Mouse (Mus musculus): ENCODE measurements around the gene Fcrl6. TPM values are rescaled to one million over a fixed set of nuclear protein-coding genes. Genes with fewer than 3 reads are reported as not detected.

Fcrl6 gene
- polyA plus RNA-seq, 1 experiment from 2014 or later = 0.64 TPM

- H3K36me3 ChIP-seq = no peaks in the 10 kb centered on the region
- 57% methylated on average over 4 of the region's 4 CpGs for WGBS
- H3K9ac ChIP-seq (replicated peaks) = no peak overlapping the region
- H3K9me3 ChIP-seq = no peaks in the 10 kb centered on the region
- no peak overlapping the region for H3K27ac ChIP-seq
- no peak for ATAC-seq (ENCODE audit: insufficient number of reproducible peaks, insufficient read depth, low FRiP score, low TSS enrichment, low read depth)
- peaks cover 16% of the 10 kb centered on the region for H3K27me3 ChIP-seq
- H3K4me3 ChIP-seq (replicated peaks) = no peak overlapping the region
- H3K4me2 ChIP-seq = no peak overlapping the region
- peaks cover 14% of the 10 kb centered on the region for H3K4me1 ChIP-seq (replicated peaks)
Observed at GRCm38 (mm10) chr1:172567758-172568157, 34.6 kb downstream of the Fcrl6 start.

GRCm38 (mm10) chr1:172566131-172566530 lies 36.2 kb downstream of the Fcrl6 start:
- WGBS = 73% methylated on average over 3 of the region's 3 CpGs
- Histone ChIP-seq H3K4me2 (no peak overlapping the region), H3K27ac (no peak overlapping the region), H3K27me3 (peaks cover 27% of the 10 kb centered on the region), H3K4me1 (replicated peaks) (peaks cover 25% of the 10 kb centered on the region), H3K9ac (replicated peaks) (no peak overlapping the region), H3K4me3 (replicated peaks) (no peak overlapping the region), H3K9me3 (no peaks in the 10 kb centered on the region), H3K36me3 (no peaks in the 10 kb centered on the region)
- no peak for ATAC-seq (ENCODE audit: insufficient number of reproducible peaks, insufficient read depth, low FRiP score, low TSS enrichment, low read depth)

- WGBS = 3% methylated on average over 10 of the region's 10 CpGs
- H3K27ac ChIP-seq = no peak overlapping the region
- H3K9me3 ChIP-seq = no peaks in the 10 kb centered on the region
- H3K4me3 ChIP-seq (replicated peaks) = peak overlapping the region; percentile 64
- peak overlapping the region; percentile 92 for H3K4me2 ChIP-seq
- peak overlapping the region; percentile 69 for H3K9ac ChIP-seq (replicated peaks)
- ATAC-seq (ENCODE audit: insufficient number of reproducible peaks, insufficient read depth, low FRiP score, low TSS enrichment, low read depth) = no peak; the same call in 1 of the 2 replicates
- H3K27me3 ChIP-seq = peaks cover 46% of the 10 kb centered on the region
- H3K4me1 ChIP-seq (replicated peaks) = peaks cover 23% of the 10 kb centered on the region
- H3K36me3 ChIP-seq = no peaks in the 10 kb centered on the region
Observed at GRCm38 (mm10) chr1:172563465-172563828, 38.9 kb downstream of the Fcrl6 start.

- H3K36me3 ChIP-seq = no peaks in the 10 kb centered on the region
- peak overlapping the region; percentile 69 for H3K9ac ChIP-seq (replicated peaks)
- ATAC-seq (ENCODE audit: insufficient number of reproducible peaks, insufficient read depth, low FRiP score, low TSS enrichment, low read depth) = peak; percentile 90
- 0 out of 2 replicates have a peak overlapping the region, but pooled peaks have one; percentile 29 for H3K27ac ChIP-seq
- H3K4me3 ChIP-seq (replicated peaks) = peak overlapping the region; percentile 64
- peaks cover 47% of the 10 kb centered on the region for H3K27me3 ChIP-seq
- peaks cover 18% of the 10 kb centered on the region for H3K4me1 ChIP-seq (replicated peaks)
- peak overlapping the region; percentile 92 for H3K4me2 ChIP-seq
- H3K9me3 ChIP-seq = no peaks in the 10 kb centered on the region
- WGBS = under 1% methylated on average over 66 of the region's 66 CpGs
Observed at GRCm38 (mm10) chr1:172562641-172563464, 39.5 kb downstream of the Fcrl6 start.

GRCm38 (mm10) chr1:172555638-172556037 lies 46.7 kb downstream of the Fcrl6 start, which contains the start of gene Vsig8:
Gene Vsig8, plus strand, starts transcription at chr1:172555938.
- H3K27ac ChIP-seq = no peak within 1 kb of the TSS
- peaks cover 22% of the 10 kb centered on the region for H3K4me1 ChIP-seq (replicated peaks)
- WGBS = 79% methylated on average over 11 of the region's 11 CpGs

GRCm38 (mm10) chr1:172552623-172553022 lies 49.7 kb downstream of the Fcrl6 start:
- Histone ChIP-seq H3K36me3 (no peaks in the 10 kb centered on the region), H3K4me1 (replicated peaks) (peaks cover 35% of the 10 kb centered on the region), H3K27ac (no peak overlapping the region), H3K4me3 (replicated peaks) (no peak overlapping the region), H3K9me3 (no peaks in the 10 kb centered on the region), H3K9ac (replicated peaks) (no peak overlapping the region), H3K4me2 (no peak overlapping the region), H3K27me3 (peaks cover 25% of the 10 kb centered on the region)
- no peak for ATAC-seq (ENCODE audit: insufficient number of reproducible peaks, insufficient read depth, low FRiP score, low TSS enrichment, low read depth)
- 41% methylated on average over 1 of the region's 1 CpGs for WGBS

More at GRCm38 (mm10) chr1:172555638-172556037, 46.7 kb downstream of the Fcrl6 start, which contains the start of gene Vsig8:
- no peak for ATAC-seq (ENCODE audit: insufficient number of reproducible peaks, insufficient read depth, low FRiP score, low TSS enrichment, low read depth)
- H3K9me3 ChIP-seq = no peaks in the 10 kb centered on the region
- no peaks in the 10 kb centered on the region for H3K36me3 ChIP-seq
- H3K4me3 ChIP-seq (replicated peaks) = no peak within 1 kb of the TSS
- H3K27me3 ChIP-seq = peaks cover 29% of the 10 kb centered on the region
- H3K4me2 ChIP-seq = no peak within 1 kb of the TSS
- no peak within 1 kb of the TSS for H3K9ac ChIP-seq (replicated peaks)

- Histone ChIP-seq H3K27ac (no peak overlapping the region), H3K36me3 (no peaks in the 10 kb centered on the region), H3K4me1 (replicated peaks) (peaks cover 35% of the 10 kb centered on the region)
Observed at GRCm38 (mm10) chr1:172551009-172551408, 51.3 kb downstream of the Fcrl6 start.

GRCm38 (mm10) chr1:172550551-172550951 lies 51.8 kb downstream of the Fcrl6 start:
- Histone ChIP-seq H3K4me1 (replicated peaks) (peaks cover 35% of the 10 kb centered on the region), H3K4me3 (replicated peaks) (peak overlapping the region; percentile 27), H3K9ac (replicated peaks) (no peak overlapping the region; the same call in 1 of the 2 replicates), H3K9me3 (no peaks in the 10 kb centered on the region), H3K36me3 (no peaks in the 10 kb centered on the region), H3K27me3 (peaks cover 20% of the 10 kb centered on the region), H3K27ac (no peak overlapping the region), H3K4me2 (peak overlapping the region; percentile 58)
- ATAC-seq (ENCODE audit: insufficient number of reproducible peaks, insufficient read depth, low FRiP score, low TSS enrichment, low read depth) = peak; percentile 49
- 2% methylated on average over 8 of the region's 8 CpGs for WGBS

More at GRCm38 (mm10) chr1:172551009-172551408, 51.3 kb downstream of the Fcrl6 start:
- no peak for ATAC-seq (ENCODE audit: insufficient number of reproducible peaks, insufficient read depth, low FRiP score, low TSS enrichment, low read depth)
- Histone ChIP-seq H3K9me3 (no peaks in the 10 kb centered on the region), H3K27me3 (peaks cover 20% of the 10 kb centered on the region), H3K4me2 (peak overlapping the region; percentile 58), H3K9ac (replicated peaks) (no peak overlapping the region; the same call in 1 of the 2 replicates), H3K4me3 (replicated peaks) (peak overlapping the region; percentile 27)
- WGBS = 51% methylated on average over 7 of the region's 7 CpGs

GRCm38 (mm10) chr1:172549717-172550116 lies 52.6 kb downstream of the Fcrl6 start:
- Histone ChIP-seq H3K36me3 (no peaks in the 10 kb centered on the region), H3K4me1 (replicated peaks) (peaks cover 35% of the 10 kb centered on the region), H3K27ac (no peak overlapping the region), H3K9me3 (no peaks in the 10 kb centered on the region), H3K4me3 (replicated peaks) (peak overlapping the region; percentile 27; the same call in 1 of the 2 replicates), H3K27me3 (peaks cover 20% of the 10 kb centered on the region), H3K4me2 (peak overlapping the region; percentile 58), H3K9ac (replicated peaks) (no peak overlapping the region)
- no peak for ATAC-seq (ENCODE audit: insufficient number of reproducible peaks, insufficient read depth, low FRiP score, low TSS enrichment, low read depth)
- 3% methylated on average over 8 of the region's 8 CpGs for WGBS

- Histone ChIP-seq H3K9me3 (no peaks in the 10 kb centered on the region), H3K27ac (no peak overlapping the region)
Observed at GRCm38 (mm10) chr1:172549314-172549713, 53.0 kb downstream of the Fcrl6 start.

GRCm38 (mm10) chr1:172548501-172548900 lies 53.9 kb downstream of the Fcrl6 start:
- no peak overlapping the region for H3K9ac ChIP-seq (replicated peaks)
- 53% methylated on average over 7 of the region's 7 CpGs for WGBS
- peaks cover 35% of the 10 kb centered on the region for H3K4me1 ChIP-seq (replicated peaks)
- no peak overlapping the region for H3K4me3 ChIP-seq (replicated peaks)
- peaks cover 20% of the 10 kb centered on the region for H3K27me3 ChIP-seq
- H3K9me3 ChIP-seq = no peaks in the 10 kb centered on the region
- no peak for ATAC-seq (ENCODE audit: insufficient number of reproducible peaks, insufficient read depth, low FRiP score, low TSS enrichment, low read depth)
- no peaks in the 10 kb centered on the region for H3K36me3 ChIP-seq
- H3K27ac ChIP-seq = no peak overlapping the region
- H3K4me2 ChIP-seq = no peak overlapping the region

More at GRCm38 (mm10) chr1:172549314-172549713, 53.0 kb downstream of the Fcrl6 start:
- Histone ChIP-seq H3K4me2 (0 out of 2 replicates have a peak overlapping the region, but pooled peaks have one; percentile 58), H3K4me1 (replicated peaks) (peaks cover 35% of the 10 kb centered on the region), H3K27me3 (peaks cover 20% of the 10 kb centered on the region), H3K9ac (replicated peaks) (no peak overlapping the region), H3K36me3 (no peaks in the 10 kb centered on the region), H3K4me3 (replicated peaks) (no peak overlapping the region)
- 8% methylated on average over 2 of the region's 2 CpGs for WGBS
- no peak for ATAC-seq (ENCODE audit: insufficient number of reproducible peaks, insufficient read depth, low FRiP score, low TSS enrichment, low read depth)
